8 mouse cellular contexts compared by ENCODE assay signal in genomic region chr3:15154153-15154552, GRCm38 (mm10).
A peak's percentile ranks its signal among the peaks of the same experiment; 100 is the strongest.
DNase-seq lines count a peak whose midpoint lies in the region; ATAC-seq lines count a peak whose summit lies in the region.
"Had no signal": no experiment of that assay in that cellular context is flagged by ENCODE, and none has a peak within 500 bp of the region (broad histone marks: within the 10 kb centered on the region; RNA-seq: fewer than 3 reads in every experiment).

No protein-coding gene starts in this region.

- H3K27me3 ChIP-seq in midbrain, embryonic 16.5 days (ENCODE audit: control insufficient read depth, insufficient read depth, low read depth, low read length), result no peaks in the 10 kb centered on the region
- H3K27me3 ChIP-seq in midbrain, embryonic 13.5 days, result no peaks in the 10 kb centered on the region
- H3K27me3 ChIP-seq: heart, embryonic 15.5 days had no signal

- peak; percentile 54; the same call in 1 of the 2 replicates for ATAC-seq in midbrain, embryonic 16.5 days
- ATAC-seq in midbrain, embryonic 13.5 days, result no peak

- intact Hi-C loops in left cerebral cortex, postnatal 14 days (cut with DNase I), result no loop called here

- H3K36me3 ChIP-seq in midbrain, embryonic 16.5 days (ENCODE audit: control insufficient read depth, insufficient read depth, low read length), result no peaks in the 10 kb centered on the region
- no peaks in the 10 kb centered on the region for H3K36me3 ChIP-seq in midbrain, embryonic 13.5 days
- H3K36me3 ChIP-seq: heart, embryonic 15.5 days had no signal

- no peak overlapping the region for H3K27ac ChIP-seq in midbrain, embryonic 16.5 days (ENCODE audit: low read length)
- H3K27ac ChIP-seq in midbrain, embryonic 13.5 days, result no peak overlapping the region
- H3K27ac ChIP-seq: heart, embryonic 15.5 days had no signal

- H3K4me1 ChIP-seq in midbrain, embryonic 16.5 days (ENCODE audit: control insufficient read depth, insufficient read depth, low read length), result no peaks in the 10 kb centered on the region
- no peaks in the 10 kb centered on the region for H3K4me1 ChIP-seq in midbrain, embryonic 13.5 days (replicated peaks)
- H3K4me1 ChIP-seq: heart, embryonic 15.5 days had no signal

- H3K4me2 ChIP-seq in midbrain, embryonic 16.5 days (ENCODE audit: low read length), result no peak overlapping the region
- H3K4me2 ChIP-seq in midbrain, embryonic 13.5 days (replicated peaks), result no peak overlapping the region
- H3K4me2 ChIP-seq: heart, embryonic 15.5 days had no signal

- no peaks in the 10 kb centered on the region for H3K9me3 ChIP-seq in midbrain, embryonic 16.5 days (replicated peaks; ENCODE audit: control insufficient read depth, low read length, poor library complexity, severe bottlenecking)
- no peaks in the 10 kb centered on the region for H3K9me3 ChIP-seq in midbrain, embryonic 13.5 days
- H3K9me3 ChIP-seq: heart, embryonic 15.5 days had no signal

- 75% methylated on average over 3 of the region's 3 CpGs for WGBS in midbrain, embryonic 16.5 days
- WGBS in midbrain, embryonic 13.5 days, result 79% methylated on average over 3 of the region's 3 CpGs

- no peak overlapping the region for H3K4me3 ChIP-seq in midbrain, embryonic 16.5 days (ENCODE audit: low read depth, low read length)
- no peak overlapping the region for H3K4me3 ChIP-seq in midbrain, embryonic 13.5 days (replicated peaks)
- H3K4me3 ChIP-seq: heart, embryonic 15.5 days had no signal

- DNase-seq in cerebellum, adult 8-10 months, result peak; percentile 64
- peak; percentile 90 for DNase-seq in gonadal fat pad, adult 2 months (ENCODE audit: low read depth)
- peak; percentile 60 to 75 for DNase-seq in left cerebral cortex, postnatal 14 days (ENCODE audit: low spot score in 2 of 2)
- DNase-seq in right cerebral cortex, postnatal 36 days (ENCODE audit: low spot score in 2 of 2), result peak; percentile 52 to 54
- DNase-seq in spleen, postnatal 10 days (ENCODE audit: low spot score in 2 of 2), result no peak

- H3K9ac ChIP-seq in midbrain, embryonic 16.5 days (ENCODE audit: low read depth, low read length), result no peak overlapping the region
- no peak overlapping the region for H3K9ac ChIP-seq in midbrain, embryonic 13.5 days (replicated peaks)
- H3K9ac ChIP-seq: heart, embryonic 15.5 days had no signal

Comparison
In these comparisons a context has a peak if more than half of its experiments do, and no peak if none do; other contexts are left out.
1. DNase-seq: peak in cerebellum, adult 8-10 months (single experiment), gonadal fat pad, adult 2 months (single experiment), left cerebral cortex, postnatal 14 days (2 of 2) and right cerebral cortex, postnatal 36 days (2 of 2); none in spleen, postnatal 10 days (0 of 2).